Mouse (Mus musculus) neural tube, embryonic 14.5 days (tissue): ENCODE measurements around the gene Tpk1. TPM values are rescaled to one million over a fixed set of nuclear protein-coding genes. Genes with fewer than 3 reads are reported as not detected.
"Not testable (repeated sequence)": the region's sequence is repeated elsewhere in the genome, so short reads cannot be mapped to it uniquely, and the experiment has no call there.

Experiments
- ATAC-seq: fragments of 200-750 bp; cut with Nextera tagmentation; 2 replicates; pipeline ENCODE4 v1.8.0; 2017; ENCODE audit warnings: low read depth, mild to moderate bottlenecking, moderate TSS enrichment, moderate library complexity
- H3K27ac ChIP-seq: fragments of 300-500 bp; sonication (generic); 2 replicates; pipeline ENCODE4 v1.5.1; 2014; ENCODE audit warnings: low read depth, mild to moderate bottlenecking, control low read depth, low read length, moderate library complexity, mixed read lengths
- H3K27me3 ChIP-seq: fragments of 300-500 bp; sonication (generic); 2 replicates; pipeline ENCODE4 v1.6.1; 2014; ENCODE audit warnings: low read length; ENCODE audit not compliant: control insufficient read depth, insufficient read depth
- H3K36me3 ChIP-seq: fragments of 300-500 bp; sonication (generic); 2 replicates; pipeline ENCODE4 v1.6.1; 2014; ENCODE audit warnings: low read length, mixed read lengths; ENCODE audit not compliant: control insufficient read depth, insufficient read depth
- H3K4me1 ChIP-seq: fragments of 300-500 bp; sonication (generic); 2 replicates; pipeline ENCODE4 v1.6.1; 2014; ENCODE audit warnings: low read length; ENCODE audit not compliant: control insufficient read depth, insufficient read depth
- H3K4me2 ChIP-seq: fragments of 300-500 bp; sonication (generic); 2 replicates; pipeline ENCODE4 v1.6.1; 2014; ENCODE audit warnings: mild to moderate bottlenecking, low read depth, low read length, control low read depth
- H3K4me3 ChIP-seq: fragments of 300-500 bp; sonication (generic); 2 replicates; pipeline ENCODE4 v1.5.1; 2014; ENCODE audit warnings: low read depth, low read length, control low read depth, mixed read lengths
- H3K9ac ChIP-seq: fragments of 300-500 bp; sonication (generic); replicated peaks from 2 replicates; pipeline ENCODE4 v1.6.1; 2014; ENCODE audit warnings: low read depth, mild to moderate bottlenecking, control low read depth, low read length, mixed read lengths
- H3K9me3 ChIP-seq: fragments of 300-500 bp; sonication (generic); 2 replicates; pipeline ENCODE4 v1.6.1; 2016; ENCODE audit warnings: low read length; ENCODE audit not compliant: control insufficient read depth
- WGBS: fragments of 180-500 bp; shearing (Covaris S2); extraction: QIAGEN DNeasy Blood & Tissue Kit; methylation state at CpG from one replicate; pipeline ENCODE4 v1.1.7; 2014; 5-methylcytosine and 5-hydroxymethylcytosine counted together
- polyA plus RNA-seq: library from polyadenylated mRNA; unstranded; fragments of >200 nt; fragmentation: Nextera tagmentation; extraction: Ambion mirVana; gene quantifications from 2 replicates; pipeline ENCODE4 v1.2.1, GENCODE M21; 2014

Tpk1 gene
- polyA plus RNA-seq, 1 experiment from 2014 or later, result 5.6 TPM

DNA sequence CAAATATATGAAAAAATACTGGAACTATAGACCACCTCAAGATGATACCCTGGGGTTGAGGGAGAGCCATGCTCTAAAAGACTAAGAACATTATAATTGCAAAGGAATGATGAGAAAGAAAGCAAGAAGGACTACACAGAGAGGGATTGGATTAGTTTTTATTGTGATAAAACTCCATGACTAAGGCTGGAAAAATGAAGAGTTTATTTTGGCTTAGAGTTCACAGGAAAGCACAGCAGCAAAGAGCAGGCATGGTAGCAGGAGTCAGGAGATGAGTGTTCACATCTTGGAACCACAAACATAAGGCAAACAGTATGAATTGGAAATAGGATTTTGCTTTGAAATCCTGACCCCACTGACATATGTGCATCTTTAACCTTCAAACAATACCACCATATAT lies 33.2 kb downstream of the Tpk1 start:
- Histone ChIP-seq H3K27ac (no peak overlapping the region), H3K4me2 (no peak overlapping the region), H3K27me3 (no peaks in the 10 kb centered on the region), H3K9ac (no peak overlapping the region), H3K4me1 (no peaks in the 10 kb centered on the region), H3K4me3 (no peak overlapping the region), H3K36me3 (no peaks in the 10 kb centered on the region), H3K9me3 (no peaks in the 10 kb centered on the region)
- no peak for ATAC-seq

DNA sequence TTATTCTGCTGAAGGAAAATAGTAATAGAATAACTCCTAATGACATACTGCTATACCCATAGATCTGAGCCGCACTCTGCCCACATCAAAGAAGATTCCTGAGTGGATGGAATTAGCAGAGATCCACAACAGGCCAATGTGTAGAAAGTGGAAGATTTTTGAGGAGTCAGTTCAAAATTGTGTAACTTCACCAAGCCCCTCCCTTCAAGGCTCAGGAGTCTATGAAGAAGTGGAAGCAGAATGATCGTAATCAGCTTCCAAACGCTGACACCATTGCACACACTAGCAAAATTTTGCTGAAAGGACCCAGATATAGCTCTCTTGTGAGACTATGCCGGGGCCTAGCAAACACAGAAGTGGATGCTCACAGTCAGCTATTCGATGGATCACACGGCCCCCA lies 42.6 kb downstream of the Tpk1 start:
- not testable (repeated sequence) for H3K4me3 ChIP-seq, H3K4me1 ChIP-seq, ATAC-seq, H3K27me3 ChIP-seq, H3K9me3 ChIP-seq, H3K36me3 ChIP-seq, H3K4me2 ChIP-seq, H3K9ac ChIP-seq, H3K27ac ChIP-seq
- 95% methylated on average over 6 of the region's 6 CpGs for WGBS

DNA sequence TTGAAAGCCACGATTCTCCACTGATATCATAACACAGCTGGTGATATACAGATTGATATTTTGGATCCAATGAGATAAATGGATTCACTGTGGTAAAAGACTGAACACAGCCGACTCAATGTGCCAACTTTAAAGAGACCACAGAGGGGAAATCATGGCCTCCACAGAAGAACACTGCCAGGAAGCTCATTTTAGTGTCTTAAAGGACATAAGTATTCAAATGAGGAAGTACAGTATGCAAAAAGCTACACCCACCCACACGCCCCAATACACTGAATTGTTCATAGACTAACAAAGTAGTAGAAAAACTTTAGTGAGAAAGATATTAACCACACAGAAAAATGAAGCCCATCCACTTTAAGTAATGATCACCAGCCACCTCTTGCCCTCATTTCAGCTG lies 46.8 kb downstream of the Tpk1 start:
- Histone ChIP-seq H3K4me2 (no peak overlapping the region), H3K27me3 (no peaks in the 10 kb centered on the region), H3K27ac (no peak overlapping the region), H3K9ac (no peak overlapping the region), H3K4me3 (no peak overlapping the region), H3K36me3 (no peaks in the 10 kb centered on the region), H3K4me1 (no peaks in the 10 kb centered on the region), H3K9me3 (no peaks in the 10 kb centered on the region)
- 76% methylated on average over 3 of the region's 3 CpGs for WGBS
- ATAC-seq, result no peak

DNA sequence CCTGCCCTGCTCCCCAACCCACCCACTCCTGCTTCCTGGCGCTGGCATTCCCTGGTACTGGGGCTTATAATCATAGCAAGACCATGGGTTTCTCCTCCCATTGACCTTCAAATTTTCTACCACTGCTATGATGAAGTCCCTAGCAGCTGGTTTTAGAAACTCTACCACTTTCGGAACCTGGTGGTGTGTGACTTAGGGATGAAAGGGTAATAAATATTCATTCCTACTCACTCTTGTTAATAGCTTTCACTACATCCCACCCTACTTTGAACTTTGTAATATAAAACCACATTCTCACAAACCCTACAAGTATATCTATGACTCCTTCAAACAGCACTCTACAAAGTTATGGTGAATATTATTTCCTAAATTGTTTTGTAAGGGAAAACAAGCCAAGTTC lies 54.3 kb downstream of the Tpk1 start:
- no peaks in the 10 kb centered on the region for H3K4me1 ChIP-seq
- H3K4me2 ChIP-seq, result no peak overlapping the region
- H3K27me3 ChIP-seq, result no peaks in the 10 kb centered on the region
- H3K9ac ChIP-seq, result no peak overlapping the region
- H3K9me3 ChIP-seq, result no peaks in the 10 kb centered on the region
- H3K4me3 ChIP-seq, result no peak overlapping the region
- whole genome bisulfite sequencing, result 86% methylated on average over 2 of the region's 2 CpGs
- H3K36me3 ChIP-seq, result no peaks in the 10 kb centered on the region
- no peak for ATAC-seq
- H3K27ac ChIP-seq, result no peak overlapping the region

DNA sequence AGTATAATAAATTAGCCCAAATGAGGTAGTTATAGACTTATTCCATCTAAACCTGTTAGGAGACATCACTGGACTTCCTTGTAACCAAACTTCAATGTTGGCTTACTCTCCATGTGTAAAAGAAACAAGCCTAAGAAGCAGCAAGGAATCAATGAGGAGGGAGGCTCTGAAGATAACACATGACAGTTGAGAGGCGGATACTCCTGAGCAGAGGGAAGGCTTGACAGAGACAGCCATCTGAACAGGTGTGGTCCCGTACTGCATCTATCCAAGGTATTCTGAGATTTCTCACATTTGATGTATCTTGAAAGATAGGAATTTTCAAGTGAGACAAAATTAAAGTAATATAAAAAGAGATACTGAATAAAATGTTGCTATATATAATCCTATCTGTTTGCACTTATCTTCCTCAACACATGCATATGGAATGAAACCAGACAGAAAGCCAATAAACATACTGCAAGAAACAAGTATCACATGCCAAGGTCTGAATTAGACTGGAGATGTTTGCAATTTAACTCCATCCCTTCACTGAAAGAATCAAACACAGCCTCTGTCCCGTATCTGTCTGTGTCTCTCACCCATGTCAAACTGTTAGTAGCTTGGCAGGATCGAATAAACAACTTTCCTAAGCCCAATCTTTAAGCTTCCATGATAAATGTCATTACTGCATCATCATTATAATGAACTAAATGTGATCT lies 75.1 kb downstream of the Tpk1 start:
- no peak overlapping the region for H3K4me3 ChIP-seq
- ATAC-seq, result no peak
- no peak overlapping the region for H3K9ac ChIP-seq
- H3K4me1 ChIP-seq, result no peaks in the 10 kb centered on the region
- H3K36me3 ChIP-seq, result no peaks in the 10 kb centered on the region
- H3K27me3 ChIP-seq, result no peaks in the 10 kb centered on the region
- no peak overlapping the region for H3K27ac ChIP-seq
- no peaks in the 10 kb centered on the region for H3K9me3 ChIP-seq
- no peak overlapping the region for H3K4me2 ChIP-seq
- WGBS, result 84% methylated on average over 4 of the region's 4 CpGs

DNA sequence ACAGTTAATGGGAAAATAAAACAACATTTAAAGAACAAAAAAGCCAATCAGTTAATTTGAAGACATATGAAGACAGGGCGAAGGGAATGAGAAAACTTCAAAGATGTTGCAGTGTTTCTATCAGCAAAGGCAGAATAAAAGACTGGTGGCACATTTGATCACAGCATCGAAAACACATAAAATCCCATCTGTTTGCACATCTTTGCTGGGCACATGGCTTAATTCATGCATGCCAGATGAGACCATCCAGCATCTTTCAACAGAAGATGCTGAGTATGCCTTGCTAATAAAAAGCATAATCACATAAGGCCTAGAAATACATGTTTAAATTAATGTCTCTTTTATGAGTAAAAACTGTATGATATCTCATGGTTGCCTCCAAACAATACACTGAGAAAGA lies 80.8 kb downstream of the Tpk1 start:
- no peaks in the 10 kb centered on the region for H3K27me3 ChIP-seq
- 80% methylated on average over 2 of the region's 2 CpGs for WGBS
- peak; percentile 41; the same call in 1 of the 2 replicates for ATAC-seq
- no peak overlapping the region for H3K27ac ChIP-seq
- H3K36me3 ChIP-seq, result no peaks in the 10 kb centered on the region
- H3K4me1 ChIP-seq, result no peaks in the 10 kb centered on the region
- H3K4me2 ChIP-seq, result no peak overlapping the region
- H3K9ac ChIP-seq, result no peak overlapping the region
- H3K9me3 ChIP-seq, result no peaks in the 10 kb centered on the region
- H3K4me3 ChIP-seq, result no peak overlapping the region

DNA sequence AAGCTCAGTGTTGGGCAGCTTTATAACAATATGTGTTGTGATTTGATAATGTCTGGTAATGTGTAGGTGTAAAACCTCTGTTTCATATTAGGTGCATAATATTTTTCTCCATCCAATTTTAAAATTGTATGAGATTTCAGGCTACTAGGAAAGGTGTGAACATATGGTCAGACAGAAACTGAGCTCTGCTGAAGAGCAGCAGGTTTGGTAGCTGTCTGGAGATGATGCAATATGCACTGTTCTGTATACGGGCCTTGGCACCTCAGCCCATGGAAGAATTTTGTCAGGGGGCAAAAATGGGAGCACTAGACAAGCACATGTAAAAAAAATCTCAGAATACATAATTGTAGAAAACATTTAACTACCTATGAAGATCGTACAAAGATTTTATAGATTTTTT lies 84.3 kb downstream of the Tpk1 start:
- Histone ChIP-seq H3K4me2 (no peak overlapping the region), H3K9ac (no peak overlapping the region), H3K4me1 (no peaks in the 10 kb centered on the region), H3K36me3 (no peaks in the 10 kb centered on the region), H3K27ac (no peak overlapping the region), H3K4me3 (no peak overlapping the region), H3K27me3 (no peaks in the 10 kb centered on the region), H3K9me3 (no peaks in the 10 kb centered on the region)
- no peak for ATAC-seq
- 88% methylated on average over 2 of the region's 2 CpGs for WGBS

DNA sequence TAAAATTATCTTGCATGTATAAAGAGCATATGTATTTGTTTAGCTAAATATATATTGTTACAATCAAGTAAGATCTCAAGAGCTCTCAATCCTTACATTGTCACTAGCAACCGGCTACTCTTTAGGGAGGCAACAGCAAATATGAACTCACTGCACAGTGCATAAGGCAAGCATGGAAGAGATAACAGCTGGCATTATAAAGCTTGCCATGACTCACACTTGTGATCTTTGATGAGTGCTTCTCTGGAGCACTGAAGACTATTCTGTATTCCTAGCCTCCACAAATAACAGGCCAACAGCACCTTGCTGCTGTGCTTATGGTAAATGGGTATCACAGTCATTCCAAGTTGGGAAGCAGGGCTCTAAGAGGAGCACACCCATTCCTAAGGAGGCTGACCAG lies 98.2 kb downstream of the Tpk1 start:
- Histone ChIP-seq H3K36me3 (no peaks in the 10 kb centered on the region), H3K4me2 (no peak overlapping the region), H3K4me1 (no peaks in the 10 kb centered on the region), H3K9me3 (no peaks in the 10 kb centered on the region), H3K27me3 (no peaks in the 10 kb centered on the region), H3K4me3 (no peak overlapping the region), H3K9ac (no peak overlapping the region), H3K27ac (no peak overlapping the region)
- ATAC-seq, result no peak
- WGBS, result 87% methylated on average over 1 of the region's 1 CpGs

DNA sequence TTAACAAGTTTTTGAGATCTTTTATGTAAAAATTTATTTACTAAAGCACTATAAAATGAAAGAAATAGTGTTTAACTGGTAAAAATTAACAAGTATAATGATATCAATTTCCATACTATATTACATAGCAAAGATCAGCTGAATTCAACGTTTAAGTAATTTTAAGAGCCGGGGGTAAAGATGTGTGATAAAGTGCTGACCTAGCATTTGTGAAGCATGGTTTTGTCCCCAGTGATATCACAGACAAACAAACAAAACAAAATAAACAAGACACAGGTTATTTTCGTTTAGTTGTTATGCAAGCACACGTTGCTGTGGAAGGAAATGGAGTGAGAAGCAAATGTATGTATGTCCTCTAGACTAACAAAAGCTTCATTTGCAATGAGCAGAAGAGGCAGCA lies 103.6 kb downstream of the Tpk1 start:
- Histone ChIP-seq H3K9ac (no peak overlapping the region), H3K9me3 (no peaks in the 10 kb centered on the region), H3K4me1 (no peaks in the 10 kb centered on the region), H3K27ac (no peak overlapping the region), H3K4me2 (no peak overlapping the region), H3K36me3 (no peaks in the 10 kb centered on the region), H3K4me3 (no peak overlapping the region), H3K27me3 (no peaks in the 10 kb centered on the region)
- 63% methylated on average over 4 of the region's 4 CpGs for WGBS
- ATAC-seq, result no peak
